ENCODE assay signal across 20 mouse cellular contexts in the genomic region with DNA sequence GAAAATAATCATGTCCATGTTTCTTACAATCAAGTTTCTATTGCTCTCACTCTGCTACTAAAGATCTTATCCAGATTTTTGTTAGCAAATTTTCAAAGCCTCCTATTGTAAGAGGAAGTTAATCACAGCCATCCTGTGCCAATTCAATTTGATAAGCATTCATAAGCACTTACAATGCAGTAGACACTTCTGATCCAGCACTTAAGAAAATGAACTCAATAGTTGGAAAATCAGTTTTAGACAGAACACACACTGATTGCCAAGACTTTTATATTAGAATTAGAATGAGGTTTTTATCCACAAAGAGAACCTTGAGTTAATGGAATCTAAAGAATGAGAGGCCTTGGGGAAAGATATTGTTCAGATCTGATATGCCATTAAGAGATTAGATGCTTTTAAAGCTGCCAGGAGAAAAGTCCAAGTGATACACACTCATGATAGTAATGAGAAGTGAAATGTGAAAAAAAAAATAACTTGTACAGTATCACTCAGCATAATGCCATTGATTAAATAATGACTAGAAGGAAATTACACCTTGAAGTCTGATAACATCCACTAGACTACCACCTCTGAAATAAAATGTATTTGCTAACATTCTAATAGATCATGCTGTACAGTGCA.
DNase-seq lines count a peak whose midpoint lies in the region; ATAC-seq lines count a peak whose summit lies in the region.
"Had no signal": no experiment of that assay in that cellular context is flagged by ENCODE, and none has a peak within 500 bp of the region (broad histone marks: within the 10 kb centered on the region; RNA-seq: fewer than 3 reads in every experiment).

No protein-coding gene starts in this region.

- no peaks in the 10 kb centered on the region for H3K27me3 ChIP-seq in forebrain, embryonic 12.5 days
- no peaks in the 10 kb centered on the region for H3K27me3 ChIP-seq in forebrain, embryonic 11.5 days (ENCODE audit: control insufficient read depth, insufficient read depth, low read length)
- H3K27me3 ChIP-seq in midbrain, embryonic 13.5 days: no peaks in the 10 kb centered on the region
- H3K27me3 ChIP-seq in midbrain, embryonic 10.5 days (ENCODE audit: low read depth, poor library complexity, severe bottlenecking): no peaks in the 10 kb centered on the region
- no peaks in the 10 kb centered on the region for H3K27me3 ChIP-seq in forebrain, embryonic 15.5 days
- H3K27me3 ChIP-seq: heart, embryonic 12.5 days had no signal

- H3K9me3 ChIP-seq in forebrain, embryonic 12.5 days: no peaks in the 10 kb centered on the region
- no peaks in the 10 kb centered on the region for H3K9me3 ChIP-seq in forebrain, embryonic 11.5 days (ENCODE audit: control insufficient read depth, low read length)
- H3K9me3 ChIP-seq in midbrain, embryonic 13.5 days: no peaks in the 10 kb centered on the region
- no peaks in the 10 kb centered on the region for H3K9me3 ChIP-seq in midbrain, embryonic 10.5 days (replicated peaks)
- H3K9me3 ChIP-seq in forebrain, embryonic 15.5 days: no peaks in the 10 kb centered on the region
- H3K9me3 ChIP-seq: embryonic facial prominence, embryonic 10.5 days; G1E; heart, embryonic 12.5 days; hindbrain, embryonic 10.5 days had no signal

- DNase-seq in forebrain, embryonic 11.5 days (ENCODE audit: low spot score): no peak
- DNase-seq in midbrain, embryonic 10.5 days (ENCODE audit: low spot score): no peak
- DNase-seq in Muller cell, postnatal 12 days (ENCODE audit: inconsistent ontology term): peak; percentile 91
- DNase-seq in urinary bladder, postnatal 25 days (ENCODE audit: low spot score): no peak
- DNase-seq in kidney, adult 8-10 months: no peak
- DNase-seq: adrenal gland, postnatal 10 days; B cell, adult 2 months; cerebellum, adult 18-20 months; cerebellum, postnatal 10 days; gastrocnemius, postnatal 14 days; heart, adult 2 months had no signal

- H3K36me3 ChIP-seq in forebrain, embryonic 12.5 days (replicated peaks): no peaks in the 10 kb centered on the region
- no peaks in the 10 kb centered on the region for H3K36me3 ChIP-seq in forebrain, embryonic 11.5 days (ENCODE audit: control insufficient read depth, insufficient read depth, low read length)
- H3K36me3 ChIP-seq in midbrain, embryonic 13.5 days: no peaks in the 10 kb centered on the region
- no peaks in the 10 kb centered on the region for H3K36me3 ChIP-seq in midbrain, embryonic 10.5 days
- no peaks in the 10 kb centered on the region for H3K36me3 ChIP-seq in forebrain, embryonic 15.5 days
- H3K36me3 ChIP-seq: embryonic facial prominence, embryonic 10.5 days; G1E; heart, embryonic 12.5 days; hindbrain, embryonic 10.5 days had no signal

- H3K27ac ChIP-seq in forebrain, embryonic 12.5 days: no peak overlapping the region
- H3K27ac ChIP-seq in forebrain, embryonic 11.5 days (ENCODE audit: low read depth, low read length): no peak overlapping the region
- H3K27ac ChIP-seq in midbrain, embryonic 13.5 days: no peak overlapping the region
- no peak overlapping the region for H3K27ac ChIP-seq in midbrain, embryonic 10.5 days (replicated peaks)
- H3K27ac ChIP-seq in forebrain, embryonic 15.5 days (replicated peaks): no peak overlapping the region
- H3K27ac ChIP-seq: embryonic facial prominence, embryonic 10.5 days; heart, adult 2 months; hindbrain, embryonic 10.5 days; hindbrain, embryonic 14.5 days had no signal

- H3K9ac ChIP-seq in forebrain, embryonic 12.5 days: no peak overlapping the region
- H3K9ac ChIP-seq in forebrain, embryonic 11.5 days (ENCODE audit: low read length): no peak overlapping the region
- no peak overlapping the region for H3K9ac ChIP-seq in midbrain, embryonic 13.5 days (replicated peaks)
- no peak overlapping the region for H3K9ac ChIP-seq in forebrain, embryonic 15.5 days (replicated peaks)
- H3K9ac ChIP-seq: heart, embryonic 12.5 days; hindbrain, embryonic 14.5 days had no signal

- no peak overlapping the region for H3K4me2 ChIP-seq in forebrain, embryonic 12.5 days
- no peak overlapping the region for H3K4me2 ChIP-seq in forebrain, embryonic 11.5 days (ENCODE audit: low read depth, low read length, severe bottlenecking)
- H3K4me2 ChIP-seq in midbrain, embryonic 13.5 days (replicated peaks): no peak overlapping the region
- H3K4me2 ChIP-seq in forebrain, embryonic 15.5 days (replicated peaks): no peak overlapping the region
- H3K4me2 ChIP-seq: heart, embryonic 12.5 days; hindbrain, embryonic 14.5 days had no signal

- H3K4me1 ChIP-seq in forebrain, embryonic 12.5 days: 0 out of 2 replicates have a peak, but pooled peaks cover 3% of the 10 kb centered on the region
- H3K4me1 ChIP-seq in forebrain, embryonic 11.5 days (replicated peaks; ENCODE audit: control insufficient read depth, insufficient read depth, low read length): no peaks in the 10 kb centered on the region
- 0 out of 2 replicates have a peak, but pooled peaks cover 4% of the 10 kb centered on the region for H3K4me1 ChIP-seq in midbrain, embryonic 13.5 days (replicated peaks)
- peaks cover 8% of the 10 kb centered on the region for H3K4me1 ChIP-seq in midbrain, embryonic 10.5 days
- peaks cover 5% of the 10 kb centered on the region; the same call in 1 of the 2 replicates for H3K4me1 ChIP-seq in forebrain, embryonic 15.5 days
- H3K4me1 ChIP-seq: embryonic facial prominence, embryonic 10.5 days; heart, embryonic 12.5 days; hindbrain, embryonic 10.5 days had no signal

- H3K4me3 ChIP-seq in forebrain, embryonic 12.5 days (replicated peaks): no peak overlapping the region
- H3K4me3 ChIP-seq in forebrain, embryonic 11.5 days (ENCODE audit: low read depth, low read length): no peak overlapping the region
- no peak overlapping the region for H3K4me3 ChIP-seq in midbrain, embryonic 13.5 days (replicated peaks)
- H3K4me3 ChIP-seq in midbrain, embryonic 10.5 days: no peak overlapping the region
- H3K4me3 ChIP-seq in forebrain, embryonic 15.5 days: no peak overlapping the region
- H3K4me3 ChIP-seq: embryonic facial prominence, embryonic 10.5 days; heart, adult 2 months; heart, embryonic 12.5 days; hindbrain, embryonic 10.5 days had no signal

- peak; percentile 33; the same call in 1 of the 2 replicates for ATAC-seq in forebrain, embryonic 12.5 days (ENCODE audit: low FRiP score)
- ATAC-seq in forebrain, embryonic 11.5 days (replicated peaks; ENCODE audit: low FRiP score): no peak
- peak; percentile 34; the same call in 1 of the 2 replicates for ATAC-seq in midbrain, embryonic 13.5 days
- peak; percentile 71 for ATAC-seq in forebrain, embryonic 15.5 days (replicated peaks)
- ATAC-seq: CD4-positive, CD25-positive, alpha-beta regulatory T cell, adult 4 months had no signal
